Mouse (Mus musculus) kidney, postnatal 14 days (tissue): ENCODE measurements around the gene Acyp2.

ENCODE experiments used
- DNase-seq: peaks from one replicate; pipeline ENCODE4 v3.0.0; 2022; ENCODE audit warnings: mixed read lengths

Gene Acyp2

GRCm38 (mm10) chr11:30572790-30573395 is 76.5 kb downstream of the Acyp2 start:
- DNase-seq: no peak

GRCm38 (mm10) chr11:30570568-30570967 is 78.8 kb downstream of the Acyp2 start:
- no peak for DNase-seq

- DNase-seq: no peak
Measured at GRCm38 (mm10) chr11:30560215-30560614, 89.2 kb downstream of the Acyp2 start.

GRCm38 (mm10) chr11:30553408-30553807 is 96.0 kb downstream of the Acyp2 start:
- no peak for DNase-seq

GRCm38 (mm10) chr11:30517133-30517532 is 132.3 kb downstream of the Acyp2 start:
- DNase-seq: peak; percentile 18

- no peak for DNase-seq
Measured at GRCm38 (mm10) chr11:30508178-30508577, 141.2 kb downstream of the Acyp2 start.

- no peak for DNase-seq
Measured at GRCm38 (mm10) chr11:30498738-30499355, 150.5 kb downstream of the Acyp2 start.

- DNase-seq: no peak
Measured at GRCm38 (mm10) chr11:30497151-30497550, 152.2 kb downstream of the Acyp2 start.

- no peak for DNase-seq
Measured at GRCm38 (mm10) chr11:30491515-30492260, 157.7 kb downstream of the Acyp2 start.

- DNase-seq: no peak
Measured at GRCm38 (mm10) chr11:30488183-30488582, 161.2 kb downstream of the Acyp2 start.

GRCm38 (mm10) chr11:30483286-30483685 is 166.1 kb downstream of the Acyp2 start:
- DNase-seq: no peak

GRCm38 (mm10) chr11:30471751-30472593 is 177.4 kb downstream of the Acyp2 start, which contains the start of gene 4930505A04Rik:
4930505A04Rik (minus strand) TSS chr11:30471827.
- peak; percentile 93 for DNase-seq

GRCm38 (mm10) chr11:30471187-30471586 is 178.2 kb downstream of the Acyp2 start:
- DNase-seq: no peak
